Mouse (Mus musculus) spleen, postnatal 36 days (tissue): Measurements from ENCODE around the gene Gm3646.

ENCODE experiments used
- DNase-seq, 2 experiments: peaks; one replicate each; pipeline ENCODE4 v3.0.0; 2022; ENCODE audit warnings: low spot score in 2 of 2, mixed read lengths in 1 of 2

The Gm3646 gene

DNA sequence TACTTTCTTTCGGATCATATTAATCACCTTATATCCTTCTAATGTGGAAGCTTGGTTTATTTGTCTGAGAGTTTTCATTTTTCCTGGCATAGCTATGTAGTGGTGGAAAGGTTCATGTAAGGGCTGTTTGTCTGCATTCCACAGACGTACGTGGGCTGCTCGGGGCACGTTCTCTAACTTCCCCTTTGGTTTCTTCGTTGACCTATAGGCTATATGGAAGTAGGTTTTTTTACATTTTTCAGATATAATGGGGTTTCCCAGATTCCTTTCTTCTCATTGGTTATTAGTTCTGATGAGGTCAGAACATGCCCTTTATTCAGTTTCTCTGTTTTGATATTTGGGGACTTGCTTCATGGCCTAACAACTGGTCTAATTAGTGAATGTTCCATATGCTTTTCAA is 23.3 kb downstream of the Gm3646 start:
- DNase-seq: no peak

DNA sequence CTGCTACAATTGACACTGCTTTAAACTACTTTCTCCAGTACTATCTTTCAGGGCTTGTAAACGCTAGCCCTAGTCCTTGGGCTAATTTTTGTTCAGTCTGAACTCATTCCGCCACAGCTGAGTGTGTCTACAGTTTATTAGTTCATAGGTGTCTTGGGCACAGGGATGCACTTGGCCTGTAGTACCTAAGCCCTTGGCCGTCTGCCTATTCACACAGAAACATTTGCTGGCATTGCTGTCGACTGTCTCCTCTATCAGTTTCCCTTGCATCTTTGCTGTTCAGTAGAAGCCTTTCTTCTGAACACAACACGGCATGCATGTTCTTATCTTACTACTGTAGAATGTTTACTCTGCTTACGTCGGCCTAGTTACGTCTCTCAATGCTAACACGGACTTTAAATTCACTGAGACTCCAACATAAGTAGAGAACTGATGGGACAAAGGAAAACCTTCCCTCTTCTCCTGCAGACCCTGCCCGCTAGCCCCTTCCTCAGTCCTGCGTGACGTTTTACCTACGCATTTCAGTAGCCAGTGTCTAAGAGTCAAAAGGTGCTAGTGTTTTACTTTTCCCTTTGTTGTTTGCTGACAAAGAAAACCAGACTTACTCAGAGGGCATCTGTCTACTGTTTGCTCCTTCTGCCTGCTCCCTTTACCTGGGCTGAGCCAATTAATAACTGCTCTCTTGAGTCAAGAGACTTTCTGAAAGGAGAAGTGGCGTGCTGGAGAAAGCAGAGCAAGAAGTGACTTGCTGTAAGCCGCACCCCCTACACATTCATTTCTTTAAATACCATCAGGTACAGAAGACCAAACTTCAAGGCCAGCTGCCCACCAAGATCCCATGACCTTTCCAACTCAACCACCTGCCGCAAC is 25.8 kb downstream of the Gm3646 start:
- no peak for DNase-seq

- no peak for DNase-seq
Measured at GRCm38 (mm10) chr1:39773991-39774729, 31.0 kb downstream of the Gm3646 start.

DNA sequence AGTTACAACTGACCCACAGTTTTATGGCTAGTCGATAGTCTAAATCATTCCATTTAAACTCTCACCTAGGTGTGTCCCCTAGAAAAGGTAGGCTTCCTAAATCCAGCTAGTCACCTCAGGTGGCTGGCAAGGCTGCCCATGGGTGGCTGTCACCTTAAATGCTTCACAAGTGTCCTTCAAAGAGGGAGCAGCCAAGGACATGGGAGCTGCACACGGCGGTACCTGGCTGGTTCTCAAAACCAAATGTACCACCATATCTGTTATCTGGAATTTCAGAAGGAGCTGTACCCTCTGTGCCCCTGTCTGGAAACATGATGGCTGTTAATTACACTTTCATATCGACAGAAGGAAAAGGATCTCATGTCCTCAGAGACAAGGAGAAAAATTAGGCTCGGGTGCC is 31.6 kb downstream of the Gm3646 start:
- DNase-seq: no peak

DNA sequence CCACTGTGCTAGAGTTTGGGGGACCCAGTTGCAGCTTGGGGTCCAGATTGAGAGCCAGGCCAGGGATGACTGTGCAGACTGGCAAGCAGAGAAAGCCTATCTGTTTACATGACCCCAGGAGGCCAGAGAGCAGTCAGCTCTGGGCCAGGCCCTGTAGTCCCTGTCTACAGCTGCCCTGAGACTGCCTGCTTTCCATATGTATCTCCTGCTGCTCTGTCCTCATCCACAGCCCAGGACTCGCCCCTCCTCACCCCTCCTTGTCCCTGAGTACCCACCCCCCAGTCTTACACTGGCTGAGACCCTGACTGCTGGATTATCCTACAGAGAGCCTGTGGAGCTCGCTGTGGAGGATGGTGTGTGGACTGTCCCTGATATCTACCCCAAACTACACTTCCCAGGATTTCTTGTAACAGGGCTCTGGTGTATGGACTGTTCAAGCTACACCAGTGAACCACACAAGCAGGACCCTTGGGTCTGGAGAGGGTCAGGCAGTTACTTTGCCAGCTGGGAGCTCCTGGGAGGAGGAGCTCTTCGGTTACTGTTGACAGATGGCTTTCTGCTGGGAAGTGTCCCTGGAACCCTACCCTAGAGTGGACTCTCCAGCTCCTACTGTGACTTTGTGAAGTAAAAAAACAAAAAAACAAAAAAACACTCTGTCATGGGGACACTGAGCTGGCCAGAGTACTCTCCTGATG is 32.6 kb downstream of the Gm3646 start:
- no peak for DNase-seq

GRCm38 (mm10) chr1:39770436-39770835 is 34.7 kb downstream of the Gm3646 start:
- no peak for DNase-seq

- no peak for DNase-seq
Measured at GRCm38 (mm10) chr1:39768017-39768416, 37.1 kb downstream of the Gm3646 start.

- no peak for DNase-seq
Measured at GRCm38 (mm10) chr1:39765854-39766493, 39.2 kb downstream of the Gm3646 start.

DNA sequence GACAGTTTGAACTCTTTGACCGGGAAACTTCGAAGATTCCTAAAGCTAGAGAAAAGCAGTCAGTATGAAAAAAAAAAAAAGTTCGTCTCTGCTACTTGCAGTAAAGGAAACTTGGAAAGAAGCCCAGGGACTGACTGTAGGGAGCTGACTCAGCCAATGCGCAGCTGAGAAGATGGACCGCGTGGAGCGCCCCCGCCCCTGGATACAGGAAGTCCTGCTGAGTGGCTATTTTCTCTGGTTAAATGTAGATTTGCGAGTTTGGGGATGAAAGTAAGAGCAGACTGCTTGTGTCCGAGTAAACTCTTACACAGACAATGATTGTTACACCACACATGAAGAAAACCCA is 43.1 kb downstream of the Gm3646 start:
- DNase-seq: peak; percentile 51 to 66

- DNase-seq: peak; percentile 20 to 31
Measured at GRCm38 (mm10) chr1:39761211-39762024, 43.7 kb downstream of the Gm3646 start.

GRCm38 (mm10) chr1:39760181-39760715 is 44.9 kb downstream of the Gm3646 start:
- no peak for DNase-seq

- DNase-seq: no peak
Measured at GRCm38 (mm10) chr1:39759231-39760175, 45.6 kb downstream of the Gm3646 start.

DNA sequence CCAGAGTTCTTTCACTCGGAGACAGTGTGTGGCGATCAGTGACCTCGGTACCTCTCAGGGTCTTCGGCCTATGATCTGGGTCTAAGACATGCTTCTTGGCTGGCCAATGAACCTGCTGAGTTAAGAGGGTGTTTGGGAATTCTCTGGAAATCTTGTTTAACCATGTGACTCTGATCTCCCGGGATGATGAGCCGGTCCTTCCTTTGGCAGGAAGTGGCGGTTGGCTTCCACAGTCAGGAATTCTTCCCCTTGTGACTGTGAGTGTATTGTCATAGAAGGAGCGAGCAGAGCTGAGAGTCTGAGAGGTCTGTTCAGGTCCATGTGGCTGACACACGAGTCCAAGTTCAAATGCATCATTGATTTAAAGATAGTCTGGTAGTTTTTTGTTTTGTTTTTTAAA is 46.9 kb downstream of the Gm3646 start:
- no peak for DNase-seq

DNA sequence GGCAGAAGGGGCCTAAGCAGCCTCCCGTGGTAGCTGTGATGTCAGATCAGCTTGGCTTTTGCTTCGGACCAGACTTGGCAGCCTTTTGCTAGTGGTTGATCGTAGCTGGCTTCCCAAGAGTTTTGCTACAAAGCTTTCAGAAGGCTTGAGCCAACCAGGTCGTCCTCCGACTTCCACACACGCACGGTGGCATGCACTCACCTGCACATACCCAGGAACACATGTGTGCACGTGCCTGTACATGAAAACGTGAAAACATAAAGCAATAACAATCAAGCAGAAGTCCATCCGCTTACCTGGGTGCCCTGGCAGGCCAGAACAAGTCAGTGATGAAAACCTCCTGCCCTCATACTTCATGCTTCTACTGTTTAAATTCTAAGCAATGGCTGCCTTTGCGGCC is 48.2 kb downstream of the Gm3646 start:
- DNase-seq: no peak

DNA sequence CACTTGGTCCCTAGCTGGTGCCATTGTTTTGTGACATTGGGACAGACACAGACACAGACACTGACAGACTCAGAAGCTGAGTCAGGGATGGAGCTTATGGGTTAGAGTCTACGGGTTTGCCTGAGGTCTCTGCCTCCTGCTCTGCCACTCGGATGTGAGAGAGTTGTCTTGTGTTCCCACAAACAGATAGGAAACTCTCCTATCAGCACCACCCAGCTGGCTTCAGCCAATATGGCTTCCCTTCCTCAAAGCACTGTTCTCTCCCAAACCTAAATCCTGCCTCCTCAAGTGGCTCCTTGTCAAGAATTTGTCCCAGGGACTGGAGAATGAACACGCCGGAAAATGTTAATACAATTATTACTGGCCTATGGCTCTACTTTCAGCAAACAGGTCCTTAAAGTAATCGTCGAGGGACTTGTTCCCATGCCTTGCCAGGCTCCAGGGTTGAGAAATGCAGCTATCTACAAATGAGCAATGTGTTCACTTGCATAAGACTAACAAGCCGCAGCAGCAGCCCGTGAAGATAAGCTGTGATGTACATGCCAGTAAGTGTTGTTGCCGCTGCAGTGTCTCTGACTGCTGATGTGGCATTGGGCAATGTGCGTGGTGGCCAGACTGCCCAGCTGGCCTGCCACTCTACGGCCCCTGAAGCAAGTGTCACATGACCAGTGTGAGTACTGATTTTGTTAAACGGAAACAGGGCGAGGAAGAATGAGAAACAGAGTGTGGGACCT is 50.7 kb downstream of the Gm3646 start:
- DNase-seq: peak; percentile 10 to 19
